Mouse (Mus musculus): ENCODE data around the gene Laptm5. TPM values are rescaled to one million over a fixed set of nuclear protein-coding genes. Genes with fewer than 3 reads are reported as not detected.

The Laptm5 gene
- total and polyA plus RNA-seq, 3 experiments: 101 to 696 (median 234) TPM

- H3K36me3 ChIP-seq (ENCODE audit: control insufficient read depth in 1 of 2, insufficient read depth in 2 of 2, low read length in 2 of 2): no peaks in the 10 kb centered on the region
- H3K27me3 ChIP-seq (ENCODE audit: control insufficient read depth in 1 of 2, insufficient read depth in 2 of 2, low read length in 2 of 2): peaks cover 0 to 4% of the 10 kb centered on the region in 2 experiments; a peak in 2 of 4 replicates
- H3K4me3 ChIP-seq (ENCODE audit: control insufficient read depth in 1 of 2, insufficient read depth in 1 of 2, low read depth in 2 of 2, low read length in 2 of 2): no peak overlapping the region
- TF ChIP-seq POLR2A (IDR thresholded peaks at IDR 0.05; ENCODE audit: control insufficient read depth in 1 of 2, insufficient read depth in 1 of 2, low read depth in 1 of 2, low read length in 2 of 2, poor library complexity in 1 of 2) (no peak), ETS1 (IDR thresholded peaks at IDR 0.05; ENCODE audit: low read depth, low read length) (no peak), RCOR1 (IDR thresholded peaks at IDR 0.05; ENCODE audit: low read depth, low read length) (no peak), MAX (IDR thresholded peaks at IDR 0.05; ENCODE audit: low read length) (no peak), KAT2A (conservative IDR thresholded peaks at IDR 0.05; ENCODE audit: low read depth, low read length) (no peak), ZKSCAN1 (IDR thresholded peaks at IDR 0.05; ENCODE audit: low read depth, low read length) (no peak), EP300 (IDR thresholded peaks at IDR 0.05; ENCODE audit: low read depth in 1 of 2, low read length in 2 of 2) (no peak), CTCF (IDR thresholded peaks at IDR 0.05 in 2 of 3, conservative IDR thresholded peaks at IDR 0.05 in 1 of 3; ENCODE audit: control insufficient read depth in 1 of 3, insufficient read depth in 1 of 3, low read depth in 2 of 3, low read length in 3 of 3, poor library complexity in 1 of 3, severe bottlenecking in 1 of 3) (no peak; a peak in 1 of 6 replicates), SMC3 (IDR thresholded peaks at IDR 0.05; ENCODE audit: low read depth, low read length) (no peak), USF2 (IDR thresholded peaks at IDR 0.05; ENCODE audit: borderline replicate concordance in 1 of 2, insufficient read depth in 1 of 2, low read depth in 1 of 2, low read length in 2 of 2) (no peak), POLR2AphosphoS5 (IDR thresholded peaks at IDR 0.05; ENCODE audit: borderline replicate concordance, low read depth, low read length) (no peak), NELFE (IDR thresholded peaks at IDR 0.05; ENCODE audit: low read depth, low read length) (no peak), ZMIZ1 (IDR thresholded peaks at IDR 0.05; ENCODE audit: low read depth, low read length) (no peak)
- H3K9ac ChIP-seq (ENCODE audit: control insufficient read depth, low read depth, low read length, poor library complexity, severe bottlenecking): no peak overlapping the region
- no peaks in the 10 kb centered on the region for H3K79me2 ChIP-seq (ENCODE audit: control insufficient read depth, insufficient read depth, low read length, poor library complexity)
- no peaks in the 10 kb centered on the region for H3K4me1 ChIP-seq (ENCODE audit: control insufficient read depth in 1 of 2, insufficient read depth in 2 of 2, low read length in 2 of 2)
- no peaks in the 10 kb centered on the region for H3K9me3 ChIP-seq (replicated peaks; ENCODE audit: insufficient read depth, low read length)
- no peak for DNase-seq (ENCODE audit: low read depth, low spot score)
- no peak overlapping the region for H3K27ac ChIP-seq (ENCODE audit: control insufficient read depth, low read depth, low read length)
Measured at GRCm38 (mm10) chr4:130868803-130869202, 44.1 kb upstream of the Laptm5 start.

GRCm38 (mm10) chr4:130872414-130872813 lies 40.5 kb upstream of the Laptm5 start:
- no peak overlapping the region for H3K9ac ChIP-seq (ENCODE audit: control insufficient read depth, low read depth, low read length, poor library complexity, severe bottlenecking)
- no peaks in the 10 kb centered on the region for H3K36me3 ChIP-seq (ENCODE audit: control insufficient read depth in 1 of 2, insufficient read depth in 2 of 2, low read length in 2 of 2)
- no peaks in the 10 kb centered on the region for H3K9me3 ChIP-seq (replicated peaks; ENCODE audit: insufficient read depth, low read length)
- no peaks in the 10 kb centered on the region for H3K79me2 ChIP-seq (ENCODE audit: control insufficient read depth, insufficient read depth, low read length, poor library complexity)
- DNase-seq (ENCODE audit: low read depth, low spot score): no peak
- H3K27ac ChIP-seq (ENCODE audit: control insufficient read depth, low read depth, low read length): no peak overlapping the region
- H3K27me3 ChIP-seq (ENCODE audit: control insufficient read depth in 1 of 2, insufficient read depth in 2 of 2, low read length in 2 of 2): peaks cover 0 to 2% of the 10 kb centered on the region in 2 experiments; a peak in 2 of 4 replicates
- no peaks in the 10 kb centered on the region for H3K4me1 ChIP-seq (ENCODE audit: control insufficient read depth in 1 of 2, insufficient read depth in 2 of 2, low read length in 2 of 2)
- no peak overlapping the region for H3K4me3 ChIP-seq (ENCODE audit: control insufficient read depth in 1 of 2, insufficient read depth in 1 of 2, low read depth in 2 of 2, low read length in 2 of 2)
- no peak for TF ChIP-seq USF2 (IDR thresholded peaks at IDR 0.05; ENCODE audit: borderline replicate concordance in 1 of 2, insufficient read depth in 1 of 2, low read depth in 1 of 2, low read length in 2 of 2)
- TF ChIP-seq MXI1 (IDR thresholded peaks at IDR 0.05; ENCODE audit: low read depth, low read length): no peak
- no peak for TF ChIP-seq ZC3H11A (IDR thresholded peaks at IDR 0.05; ENCODE audit: low read depth, low read length)
- TF ChIP-seq CHD2 (IDR thresholded peaks at IDR 0.05; ENCODE audit: low read length): no peak

Data from MEL (cell line).